Mouse (Mus musculus): ENCODE measurements at regions not wholly inside any gene's neighbourhood (a gene's known extent, or its start where the extent isn't known, plus 50 kb on each side); places are given as distances from the start of the nearest gene placed in this dataset.

GRCm38 (mm10) chr7:93424717-93425116 is 345.1 kb downstream of the Fam181b start:
- intact Hi-C loops (cut with DNase I), result no loop called here
- peak in 1 of 2 experiments; percentile 1 for DNase-seq

DNA sequence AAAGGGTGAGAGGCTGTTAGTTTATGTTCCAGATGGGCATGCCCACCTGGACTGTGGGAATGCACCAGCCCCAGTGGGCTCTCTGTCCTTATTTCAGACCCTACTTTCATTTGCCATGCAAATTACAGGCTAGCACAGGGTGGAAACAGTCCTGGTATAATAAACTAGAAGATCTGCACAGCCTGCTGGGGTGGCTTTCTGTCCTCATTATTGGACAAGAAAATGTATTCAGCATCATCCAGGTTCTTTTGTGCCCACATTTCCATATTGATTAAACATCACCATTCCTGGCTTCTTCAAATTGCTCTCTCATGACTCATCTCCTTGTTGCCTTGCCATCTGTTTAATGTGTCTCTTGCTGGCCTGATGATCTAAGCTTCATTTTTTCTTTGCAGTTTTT is 355.4 kb downstream of the Fam181b start:
- intact Hi-C loops (cut with DNase I), result no loop called here
- no peak for DNase-seq

DNA sequence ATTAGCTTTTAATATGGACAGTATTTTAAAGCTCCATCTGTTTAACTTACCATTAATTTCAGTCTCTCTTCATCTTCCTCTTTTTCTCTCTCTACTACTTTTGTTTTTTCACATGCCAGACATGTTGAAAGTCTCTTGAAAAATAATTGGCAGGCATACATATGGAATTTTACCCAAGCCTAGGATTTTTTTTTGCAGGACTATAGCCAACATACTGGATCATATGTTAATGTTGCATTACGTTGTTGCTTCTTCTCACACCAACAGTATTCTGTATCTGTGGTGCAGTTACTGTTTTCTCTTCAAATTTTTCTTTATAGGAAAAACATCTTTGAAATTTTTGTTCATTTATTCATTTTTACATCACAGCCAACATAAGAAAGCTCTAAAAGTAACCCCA is 374.4 kb downstream of the Fam181b start:
- intact Hi-C loops (cut with DNase I), result no loop called here
- no peak for DNase-seq

DNA sequence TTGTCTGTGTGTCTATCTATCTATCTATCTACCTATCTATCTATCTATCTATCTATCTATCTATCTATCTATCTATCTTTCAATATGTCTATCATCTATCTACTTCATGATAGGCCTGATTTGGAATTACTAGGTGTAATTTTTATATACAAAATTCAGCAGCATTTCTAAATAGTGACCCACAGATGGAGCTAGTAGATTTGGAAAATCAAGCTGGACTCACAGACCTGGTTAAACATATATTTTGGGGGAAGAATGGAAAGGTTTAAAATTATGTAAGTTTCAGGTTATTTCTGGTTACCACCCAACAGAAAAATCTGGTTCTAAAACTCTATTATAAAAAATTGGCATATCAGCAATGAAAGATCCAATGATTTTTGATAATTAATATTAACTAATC is 383.7 kb downstream of the Fam181b start:
- intact Hi-C loops (cut with DNase I), result no loop called here
- no peak for DNase-seq

DNA sequence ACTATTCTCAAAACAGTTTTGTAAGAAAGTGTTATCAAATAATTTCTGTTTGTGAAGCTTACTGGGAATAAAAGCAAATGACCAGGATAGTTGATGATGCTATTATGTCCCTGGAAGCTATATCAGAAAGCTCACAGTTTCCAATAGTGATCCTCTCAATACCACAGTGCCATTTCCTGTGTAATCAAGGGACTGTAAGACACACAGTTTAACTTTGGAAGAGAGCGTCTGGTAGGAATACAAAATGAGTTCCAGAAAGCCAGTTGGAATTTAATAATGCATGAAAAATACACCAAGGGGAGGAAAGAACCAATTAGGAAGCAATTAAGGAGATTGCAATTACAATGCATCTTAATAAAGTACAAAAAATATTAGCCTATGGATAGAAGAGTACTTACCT is 393.7 kb downstream of the Fam181b start:
- intact Hi-C loops (cut with DNase I), result no loop called here

GRCm38 (mm10) chr7:93510636-93511035 is 431.0 kb downstream of the Fam181b start:
- no peak for DNase-seq
- intact Hi-C loops (cut with DNase I), result no loop called here

More for the DNA sequence above, 393.7 kb downstream of the Fam181b start:
- DNase-seq, result no peak

GRCm38 (mm10) chr7:93511237-93511636 is 431.6 kb downstream of the Fam181b start:
- no peak for DNase-seq
- intact Hi-C loops (cut with DNase I), result no loop called here

DNA sequence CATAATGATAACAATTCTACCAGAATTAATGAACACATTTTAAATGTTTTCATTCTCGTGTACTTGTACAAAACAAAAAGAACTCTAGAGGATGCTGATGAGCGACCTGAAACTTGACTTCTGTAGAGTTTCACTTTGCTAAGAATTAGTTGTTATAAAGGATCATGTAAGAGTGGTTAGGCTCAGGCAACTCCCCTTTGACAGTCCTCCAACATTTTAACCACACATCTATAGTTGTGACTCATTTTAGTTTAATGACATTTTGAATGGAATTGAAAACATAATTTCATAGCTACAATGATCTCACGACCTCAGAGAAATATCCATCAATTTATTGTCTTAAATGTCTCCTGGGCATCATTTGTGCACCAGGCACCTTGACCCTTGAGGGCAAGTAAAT is 479.5 kb downstream of the Fam181b start:
- no peak for DNase-seq
- intact Hi-C loops (cut with DNase I), result no loop called here

DNA sequence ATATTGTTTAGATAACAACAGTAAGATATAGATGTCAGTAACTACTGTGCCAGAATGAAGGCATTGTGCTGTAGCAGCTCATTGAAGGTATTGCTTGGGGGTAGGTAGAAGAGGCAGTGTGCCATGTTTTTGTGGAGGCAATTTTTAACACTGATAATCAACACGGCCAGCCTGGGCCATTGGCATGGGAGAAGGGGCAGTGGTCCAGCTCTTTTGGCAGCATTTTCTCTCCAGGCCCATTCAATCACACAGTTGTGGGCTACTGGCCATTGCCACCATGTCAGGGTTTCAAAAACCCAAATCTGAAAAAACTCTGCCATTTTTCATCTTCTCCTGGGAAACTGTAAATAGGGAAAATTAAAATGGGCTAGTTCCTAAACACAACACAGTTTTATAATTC is 497.9 kb downstream of the Fam181b start:
- no peak for DNase-seq

DNA sequence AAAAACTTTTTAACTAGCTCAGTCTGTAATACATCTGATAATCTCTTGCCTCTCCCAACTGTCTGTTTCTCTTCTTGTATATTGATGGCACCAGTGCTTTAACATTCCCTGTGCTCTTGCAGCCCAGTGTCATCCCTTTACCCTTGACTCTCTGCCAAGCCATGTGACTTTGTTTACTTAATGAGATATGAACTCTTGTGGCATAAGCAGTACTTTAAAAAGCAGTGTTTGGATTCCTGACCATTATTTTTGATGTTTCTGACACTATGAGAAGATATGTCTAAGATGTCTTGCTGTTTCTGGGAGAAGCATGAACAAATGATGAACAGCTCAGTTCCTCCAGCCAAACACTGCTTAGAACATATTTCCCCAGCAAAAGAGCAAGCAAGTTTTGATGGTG is 507.5 kb downstream of the Fam181b start:
- intact Hi-C loops (cut with DNase I), result no loop called here
- no peak for DNase-seq

More for the DNA sequence above, 497.9 kb downstream of the Fam181b start:
- intact Hi-C loops (cut with DNase I), result no loop called here

GRCm38 (mm10) chr7:93588088-93588487 is 508.4 kb downstream of the Fam181b start:
- intact Hi-C loops (cut with DNase I), result no loop called here
- DNase-seq, result no peak

Measured in heart, postnatal 14 days (tissue).